Mouse (Mus musculus) liver, embryonic 15.5 days (tissue): ENCODE results near the gene Rapgef2. TPM values are rescaled to one million over a fixed set of nuclear protein-coding genes. Genes with fewer than 3 reads are reported as not detected.
"Not testable (repeated sequence)": the region's sequence is repeated elsewhere in the genome, so short reads cannot be mapped to it uniquely, and the experiment has no call there.

Source experiments
- ATAC-seq: fragments of 200-750 bp; cut with Nextera tagmentation; 2 replicates; pipeline ENCODE4 v1.8.0; 2017; ENCODE audit warnings: moderate number of reproducible peaks, mild to moderate bottlenecking, moderate library complexity; ENCODE audit not compliant: insufficient read depth
- H3K27ac ChIP-seq: fragments of 300-500 bp; sonication (generic); replicated peaks from 2 replicates; pipeline ENCODE4 v1.5.1; 2015; ENCODE audit warnings: mild to moderate bottlenecking, inconsistent platforms
- H3K27me3 ChIP-seq: fragments of 300-500 bp; sonication (generic); 2 replicates; pipeline ENCODE4 v1.6.1; 2015; ENCODE audit warnings: mild to moderate bottlenecking, inconsistent platforms
- H3K36me3 ChIP-seq: fragments of 300-500 bp; sonication (generic); replicated peaks from 2 replicates; pipeline ENCODE4 v1.6.1; 2015; ENCODE audit warnings: moderate library complexity, mild to moderate bottlenecking, inconsistent platforms
- H3K4me1 ChIP-seq: fragments of 300-500 bp; sonication (generic); replicated peaks from 2 replicates; pipeline ENCODE4 v1.6.1; 2015; ENCODE audit warnings: inconsistent platforms
- H3K4me2 ChIP-seq: fragments of 300-500 bp; sonication (generic); 2 replicates; pipeline ENCODE4 v1.6.1; 2015; ENCODE audit warnings: moderate library complexity, mild to moderate bottlenecking, inconsistent platforms
- H3K4me3 ChIP-seq: fragments of 300-500 bp; sonication (generic); replicated peaks from 2 replicates; pipeline ENCODE4 v1.5.1; 2015; ENCODE audit warnings: mild to moderate bottlenecking, inconsistent platforms
- H3K9ac ChIP-seq: fragments of 300-500 bp; sonication (generic); 2 replicates; pipeline ENCODE4 v1.6.1; 2015; ENCODE audit warnings: moderate library complexity, mild to moderate bottlenecking, inconsistent platforms
- H3K9me3 ChIP-seq: fragments of 300-500 bp; sonication (generic); replicated peaks from 2 replicates; pipeline ENCODE4 v1.6.1; 2016; ENCODE audit warnings: inconsistent platforms
- WGBS: fragments of 180-500 bp; shearing (Covaris S2); methylation state at CpG from one replicate; pipeline ENCODE4 v1.1.7; 2015; ENCODE audit warnings: mixed read lengths; ENCODE audit not compliant: insufficient replicate concordance; 5-methylcytosine and 5-hydroxymethylcytosine counted together
- polyA plus RNA-seq: library from polyadenylated mRNA; unstranded; fragments of >200 nt; fragmentation: Nextera tagmentation; extraction: Ambion mirVana; gene quantifications from 2 replicates; pipeline ENCODE4 v1.2.1, GENCODE M21; 2015

Rapgef2 gene
- polyA plus RNA-seq, 1 experiment from 2014 or later, result 1.0 TPM

GRCm38 (mm10) chr3:79061426-79061825 lies 224.9 kb downstream of the Rapgef2 start:
- 0 out of 2 replicates have a peak, but pooled peaks have one; percentile 15 for ATAC-seq
- Histone ChIP-seq H3K27me3 (no peaks in the 10 kb centered on the region), H3K4me3 (no peak overlapping the region), H3K4me2 (no peak overlapping the region), H3K36me3 (peaks cover under 1% of the 10 kb centered on the region; the same call in 1 of the 2 replicates), H3K9me3 (no peaks in the 10 kb centered on the region), H3K27ac (no peak overlapping the region), H3K9ac (no peak overlapping the region), H3K4me1 (no peaks in the 10 kb centered on the region)
- WGBS, result 22% methylated on average over 6 of the region's 6 CpGs

GRCm38 (mm10) chr3:79058491-79058890 lies 227.8 kb downstream of the Rapgef2 start:
- not testable (repeated sequence) for H3K27ac ChIP-seq, H3K27me3 ChIP-seq, H3K9me3 ChIP-seq, ATAC-seq, H3K4me3 ChIP-seq, H3K36me3 ChIP-seq, H3K9ac ChIP-seq, H3K4me1 ChIP-seq, H3K4me2 ChIP-seq
- 62% methylated on average over 2 of the region's 2 CpGs for WGBS

- no peaks in the 10 kb centered on the region for H3K4me1 ChIP-seq
- 74% methylated on average over 5 of the region's 5 CpGs for WGBS
Observed at GRCm38 (mm10) chr3:79045251-79045650, 241.1 kb downstream of the Rapgef2 start.

GRCm38 (mm10) chr3:79042973-79043372 lies 243.3 kb downstream of the Rapgef2 start:
- no peaks in the 10 kb centered on the region for H3K4me1 ChIP-seq
- ATAC-seq, result no peak
- H3K4me2 ChIP-seq, result no peak overlapping the region
- H3K9ac ChIP-seq, result no peak overlapping the region
- 55% methylated on average over 3 of the region's 3 CpGs for WGBS
- no peaks in the 10 kb centered on the region for H3K27me3 ChIP-seq
- no peak overlapping the region for H3K27ac ChIP-seq
- H3K4me3 ChIP-seq, result no peak overlapping the region
- H3K9me3 ChIP-seq, result no peaks in the 10 kb centered on the region
- H3K36me3 ChIP-seq, result no peaks in the 10 kb centered on the region

More at GRCm38 (mm10) chr3:79045251-79045650, 241.1 kb downstream of the Rapgef2 start:
- no peak for ATAC-seq
- H3K36me3 ChIP-seq, result no peaks in the 10 kb centered on the region
- no peak overlapping the region for H3K4me2 ChIP-seq
- no peaks in the 10 kb centered on the region for H3K9me3 ChIP-seq
- no peak overlapping the region for H3K27ac ChIP-seq
- no peaks in the 10 kb centered on the region for H3K27me3 ChIP-seq
- no peak overlapping the region for H3K4me3 ChIP-seq
- H3K9ac ChIP-seq, result no peak overlapping the region

- H3K9ac ChIP-seq, result no peak overlapping the region
- H3K4me1 ChIP-seq, result no peaks in the 10 kb centered on the region
- H3K4me3 ChIP-seq, result no peak overlapping the region
- WGBS, result 25% methylated on average over 2 of the region's 2 CpGs
- no peak overlapping the region for H3K4me2 ChIP-seq
- no peak overlapping the region for H3K27ac ChIP-seq
- H3K27me3 ChIP-seq, result no peaks in the 10 kb centered on the region
- H3K36me3 ChIP-seq, result no peaks in the 10 kb centered on the region
- no peaks in the 10 kb centered on the region for H3K9me3 ChIP-seq
- no peak for ATAC-seq
Observed at GRCm38 (mm10) chr3:79039666-79040450, 246.5 kb downstream of the Rapgef2 start.

- no peaks in the 10 kb centered on the region for H3K9me3 ChIP-seq
- H3K4me2 ChIP-seq, result no peak overlapping the region
- no peaks in the 10 kb centered on the region for H3K36me3 ChIP-seq
- WGBS, result 62% methylated on average over 2 of the region's 2 CpGs
- H3K27me3 ChIP-seq, result no peaks in the 10 kb centered on the region
- no peak for ATAC-seq
- no peak overlapping the region for H3K4me3 ChIP-seq
- no peak overlapping the region for H3K27ac ChIP-seq
- no peak overlapping the region for H3K9ac ChIP-seq
- no peaks in the 10 kb centered on the region for H3K4me1 ChIP-seq
Observed at GRCm38 (mm10) chr3:79039008-79039407, 247.3 kb downstream of the Rapgef2 start.

- no peaks in the 10 kb centered on the region for H3K36me3 ChIP-seq
- H3K9ac ChIP-seq, result no peak overlapping the region
- no peaks in the 10 kb centered on the region for H3K4me1 ChIP-seq
- no peaks in the 10 kb centered on the region for H3K9me3 ChIP-seq
- H3K27me3 ChIP-seq, result no peaks in the 10 kb centered on the region
- 70% methylated on average over 2 of the region's 2 CpGs for WGBS
- H3K4me3 ChIP-seq, result no peak overlapping the region
- H3K27ac ChIP-seq, result no peak overlapping the region
- no peak overlapping the region for H3K4me2 ChIP-seq
- no peak for ATAC-seq
Observed at GRCm38 (mm10) chr3:79034457-79034856, 251.9 kb downstream of the Rapgef2 start.

- Histone ChIP-seq H3K36me3 (no peaks in the 10 kb centered on the region), H3K9ac (no peak overlapping the region)
- 40% methylated on average over 4 of the region's 4 CpGs for WGBS
Observed at GRCm38 (mm10) chr3:79030855-79031254, 255.5 kb downstream of the Rapgef2 start.

GRCm38 (mm10) chr3:79028153-79028878 lies 258.0 kb downstream of the Rapgef2 start:
- Histone ChIP-seq H3K4me1 (peaks cover 10% of the 10 kb centered on the region; the same call in 1 of the 2 replicates), H3K27me3 (no peaks in the 10 kb centered on the region), H3K4me3 (no peak overlapping the region), H3K4me2 (peak overlapping the region; percentile 5; the same call in 1 of the 2 replicates), H3K9me3 (no peaks in the 10 kb centered on the region), H3K27ac (no peak overlapping the region), H3K9ac (no peak overlapping the region), H3K36me3 (no peaks in the 10 kb centered on the region)
- WGBS, result 14% methylated on average over 14 of the region's 14 CpGs
- peak; percentile 72 for ATAC-seq

More at GRCm38 (mm10) chr3:79030855-79031254, 255.5 kb downstream of the Rapgef2 start:
- no peak overlapping the region for H3K4me3 ChIP-seq
- H3K4me2 ChIP-seq, result no peak overlapping the region
- H3K9me3 ChIP-seq, result no peaks in the 10 kb centered on the region
- peaks cover 10% of the 10 kb centered on the region; the same call in 1 of the 2 replicates for H3K4me1 ChIP-seq
- no peaks in the 10 kb centered on the region for H3K27me3 ChIP-seq
- H3K27ac ChIP-seq, result no peak overlapping the region
- no peak for ATAC-seq

GRCm38 (mm10) chr3:79025983-79026382 lies 260.3 kb downstream of the Rapgef2 start:
- ATAC-seq, result no peak
- H3K4me2 ChIP-seq, result no peak overlapping the region
- H3K9ac ChIP-seq, result no peak overlapping the region
- no peaks in the 10 kb centered on the region for H3K27me3 ChIP-seq
- no peak overlapping the region for H3K27ac ChIP-seq
- no peaks in the 10 kb centered on the region for H3K9me3 ChIP-seq
- WGBS, result 71% methylated on average over 3 of the region's 3 CpGs
- H3K4me3 ChIP-seq, result no peak overlapping the region
- peaks cover 10% of the 10 kb centered on the region; the same call in 1 of the 2 replicates for H3K4me1 ChIP-seq
- H3K36me3 ChIP-seq, result no peaks in the 10 kb centered on the region

- 65% methylated on average over 6 of the region's 6 CpGs for WGBS
- Histone ChIP-seq H3K27me3 (no peaks in the 10 kb centered on the region), H3K4me2 (no peak overlapping the region), H3K36me3 (no peaks in the 10 kb centered on the region), H3K4me3 (no peak overlapping the region), H3K27ac (no peak overlapping the region), H3K9ac (no peak overlapping the region), H3K9me3 (no peaks in the 10 kb centered on the region), H3K4me1 (peaks cover 7% of the 10 kb centered on the region; the same call in 1 of the 2 replicates)
- no peak for ATAC-seq
Observed at GRCm38 (mm10) chr3:79023735-79024328, 262.5 kb downstream of the Rapgef2 start.
